Mouse (Mus musculus) cerebellum, adult 2 months (tissue): Measurements from ENCODE around the gene Frmd3. TPM values are rescaled to one million over a fixed set of nuclear protein-coding genes. Genes with fewer than 3 reads are reported as not detected.

ENCODE experiments used
- DNase-seq, 2 experiments: peaks; one replicate each; pipeline ENCODE4 v3.0.0; 2021
- H3K27ac ChIP-seq: fragments of 200-500 bp; 2 replicates; pipeline ENCODE4 v1.5.1; 2012; ENCODE audit warnings: low read length, control low read depth, inconsistent platforms; ENCODE audit not compliant: insufficient read depth
- H3K27me3 ChIP-seq: fragments of 200-500 bp; 2 replicates; pipeline ENCODE4 v1.6.1; 2012; ENCODE audit warnings: inconsistent platforms, mild to moderate bottlenecking, low read length, moderate library complexity; ENCODE audit not compliant: control insufficient read depth, insufficient read depth
- H3K4me1 ChIP-seq: fragments of 200-500 bp; 2 replicates; pipeline ENCODE4 v1.6.1; 2011; ENCODE audit warnings: low read length; ENCODE audit not compliant: control insufficient read depth, insufficient read depth
- H3K4me3 ChIP-seq: fragments of 200-500 bp; replicated peaks from 2 replicates; pipeline ENCODE3; 2011; ENCODE audit warnings: mild to moderate bottlenecking, low read depth, low read length, control low read depth; ENCODE audit not compliant: insufficient read depth
- CTCF ChIP-seq: fragments of 200-500 bp; IDR thresholded peaks from 2 replicates; pipeline ENCODE4 v1.5.1; 2011; ENCODE audit warnings: low read depth, mild to moderate bottlenecking, control low read depth, low read length, moderate library complexity, borderline replicate concordance; ENCODE audit not compliant: insufficient read depth
- POLR2A ChIP-seq: fragments of 200-500 bp; IDR thresholded peaks from 2 replicates; pipeline ENCODE4 v1.6.1; 2011; ENCODE audit warnings: low read length, control low read depth, borderline replicate concordance; ENCODE audit not compliant: insufficient read depth
- WGBS: fragments of 180-500 bp; shearing (Covaris S2); methylation state at CpG from one replicate; pipeline ENCODE4 v1.1.7; 2018; 5-methylcytosine and 5-hydroxymethylcytosine counted together
- polyA plus RNA-seq: library from polyadenylated mRNA; depleted of rRNA; stranded (reverse); fragments of >200 nt; gene quantifications from 2 replicates; pipeline ENCODE4 v1.2.3, GENCODE M21; 2012; rRNA removed

Frmd3 gene
- polyA plus RNA-seq, 1 experiment: 9.0 TPM

GRCm38 (mm10) chr4:74233534-74233933, 220.3 kb downstream of the Frmd3 start:
- H3K4me1 ChIP-seq: no peaks in the 10 kb centered on the region
- H3K4me3 ChIP-seq: no peak overlapping the region
- no peak overlapping the region for H3K27ac ChIP-seq
- 46% methylated on average over 3 of the region's 3 CpGs for WGBS
- no peaks in the 10 kb centered on the region for H3K27me3 ChIP-seq
- no peak for TF ChIP-seq CTCF
- no peak for TF ChIP-seq POLR2A
- peak in 1 of 2 experiments; percentile 38 for DNase-seq

- no peak within 1 kb of the TSS for H3K27ac ChIP-seq
- DNase-seq: no peak
- TF ChIP-seq POLR2A (no peak), CTCF (no peak)
- WGBS: 95% methylated on average over 1 of the region's 1 CpGs
- H3K27me3 ChIP-seq: no peaks in the 10 kb centered on the region
- no peaks in the 10 kb centered on the region for H3K4me1 ChIP-seq
- H3K4me3 ChIP-seq: no peak within 1 kb of the TSS
Observed at GRCm38 (mm10) chr4:74242176-74242575, 228.9 kb downstream of the Frmd3 start, which contains the start of gene Kdm4c. Gene Kdm4c (plus strand): TSS chr4:74242497.

Other genes with a start within 250 kb of the Frmd3 start
- 0.03 and 0.10 TPM in 2 replicates for gene Rasef, start 222.4 kb upstream of the Frmd3 start, polyA plus RNA-seq
- not detected in 2 replicates for gene Gm11758, start 137.2 kb upstream of the Frmd3 start, polyA plus RNA-seq
- gene Gm11757, start 122.3 kb upstream of the Frmd3 start, polyA plus RNA-seq: not detected in 2 replicates
- gene Gm13871, start 107.5 kb upstream of the Frmd3 start, polyA plus RNA-seq: not detected in 2 replicates
- not detected in 2 replicates for gene Gm11756, start 92.7 kb upstream of the Frmd3 start, polyA plus RNA-seq
- gene 2310002L09Rik, start 62.6 kb upstream of the Frmd3 start, polyA plus RNA-seq: not detected in 2 replicates
- gene Kdm4c, start 229.1 kb downstream of the Frmd3 start, polyA plus RNA-seq: 14.0 TPM in 2 replicates